Comparison of ENCODE assay signal across 8 mouse cellular contexts in the genomic region with DNA sequence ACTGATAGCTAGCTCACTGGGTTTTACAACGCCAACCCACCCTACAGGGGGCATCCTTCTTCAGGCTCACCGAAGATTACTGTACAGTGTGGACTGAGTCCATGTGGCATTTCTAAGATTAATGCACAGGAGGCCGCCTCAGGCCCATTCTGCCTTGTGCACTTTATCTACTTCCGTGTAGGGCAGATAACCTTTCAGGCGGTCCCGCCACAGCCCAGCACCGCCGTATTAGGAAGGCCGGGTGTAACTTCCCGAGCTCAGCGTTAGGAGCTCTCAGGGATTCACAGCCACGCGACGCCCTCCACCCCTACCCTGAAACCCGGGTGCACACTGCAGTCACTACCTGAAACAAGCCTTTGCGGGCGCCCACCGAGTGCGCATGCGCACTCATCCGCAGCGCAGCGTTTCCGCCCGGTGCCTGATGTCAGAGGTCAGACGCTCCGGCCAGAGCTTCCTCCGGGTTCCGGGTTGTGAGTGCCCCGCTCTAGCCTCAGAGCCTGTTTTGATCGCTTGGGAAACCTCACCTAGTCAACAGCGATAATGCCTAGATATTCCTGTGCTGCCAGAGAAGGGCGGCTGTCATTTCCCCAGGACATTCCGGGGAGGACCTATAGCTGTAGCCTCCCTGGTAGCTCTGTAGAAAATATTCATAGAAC. TPM values are rescaled to one million over a fixed set of nuclear protein-coding genes. Genes with fewer than 3 reads are reported as not detected.
DNase-seq lines count a peak whose midpoint lies in the region; ATAC-seq lines count a peak whose summit lies in the region.

No protein-coding gene starts in this region.

- H3K36me3 ChIP-seq in embryonic facial prominence, embryonic 10.5 days (replicated peaks) = peaks cover 4% of the 10 kb centered on the region; the same call in 1 of the 2 replicates
- no peaks in the 10 kb centered on the region for H3K36me3 ChIP-seq in intestine, embryonic 16.5 days (ENCODE audit: control insufficient read depth, insufficient read depth, low read length)
- 0 out of 2 replicates have a peak, but pooled peaks cover 3% of the 10 kb centered on the region for H3K36me3 ChIP-seq in midbrain, embryonic 10.5 days

- peak overlapping the region; percentile 58 for H3K4me3 ChIP-seq in embryonic facial prominence, embryonic 10.5 days
- peak overlapping the region; percentile 52 for H3K4me3 ChIP-seq in intestine, embryonic 16.5 days (ENCODE audit: low read length)
- H3K4me3 ChIP-seq in midbrain, embryonic 10.5 days = peak overlapping the region; percentile 63

- peak overlapping the region; percentile 50 for H3K4me2 ChIP-seq in intestine, embryonic 16.5 days (ENCODE audit: low read depth, low read length)

- intact Hi-C loops in left cerebral cortex, postnatal 36 days (cut with DNase I) = no loop called here

- peak; percentile 87 for DNase-seq in adrenal gland, adult 8-10 months
- peak; percentile 88 for DNase-seq in embryonic facial prominence, embryonic 10.5 days (ENCODE audit: low spot score)
- peak; percentile 27 for DNase-seq in gonadal fat pad, adult 2 months (ENCODE audit: low read depth)
- peak; percentile 92 to 94 for DNase-seq in left cerebral cortex, postnatal 36 days (ENCODE audit: low spot score in 2 of 2)
- peak; percentile 88 for DNase-seq in midbrain, embryonic 10.5 days (ENCODE audit: low spot score)
- peak; percentile 83 for DNase-seq in right cerebral cortex, postnatal 36 days (ENCODE audit: low spot score in 2 of 2)
- DNase-seq in urinary bladder, postnatal 4 days (ENCODE audit: low spot score in 2 of 2) = peak; percentile 84 to 87

- H3K4me1 ChIP-seq in embryonic facial prominence, embryonic 10.5 days = peaks cover 7% of the 10 kb centered on the region; the same call in 1 of the 2 replicates
- no peaks in the 10 kb centered on the region; the same call in 1 of the 2 replicates for H3K4me1 ChIP-seq in intestine, embryonic 16.5 days (ENCODE audit: control insufficient read depth, insufficient read depth, low read length)
- peaks cover 17% of the 10 kb centered on the region for H3K4me1 ChIP-seq in midbrain, embryonic 10.5 days

- peak; percentile 90 for ATAC-seq in intestine, embryonic 16.5 days

- H3K9ac ChIP-seq in intestine, embryonic 16.5 days (ENCODE audit: low read depth, low read length) = peak overlapping the region; percentile 69

- H3K9me3 ChIP-seq in embryonic facial prominence, embryonic 10.5 days = no peaks in the 10 kb centered on the region
- H3K9me3 ChIP-seq in intestine, embryonic 16.5 days (ENCODE audit: control insufficient read depth, low read length) = no peaks in the 10 kb centered on the region
- no peaks in the 10 kb centered on the region for H3K9me3 ChIP-seq in midbrain, embryonic 10.5 days (replicated peaks)

- 6% methylated on average over 34 of the region's 34 CpGs for WGBS in embryonic facial prominence, embryonic 10.5 days
- 3% methylated on average over 34 of the region's 34 CpGs for WGBS in intestine, embryonic 16.5 days
- 6% methylated on average over 34 of the region's 34 CpGs for WGBS in midbrain, embryonic 10.5 days

- no peaks in the 10 kb centered on the region for H3K27me3 ChIP-seq in embryonic facial prominence, embryonic 10.5 days (replicated peaks; ENCODE audit: low read depth, poor library complexity, severe bottlenecking)
- no peaks in the 10 kb centered on the region for H3K27me3 ChIP-seq in intestine, embryonic 16.5 days (replicated peaks; ENCODE audit: control insufficient read depth, insufficient read depth, low read length)
- H3K27me3 ChIP-seq in midbrain, embryonic 10.5 days (ENCODE audit: low read depth, poor library complexity, severe bottlenecking) = no peaks in the 10 kb centered on the region

- peak overlapping the region; percentile 84 for H3K27ac ChIP-seq in embryonic facial prominence, embryonic 10.5 days (replicated peaks)
- H3K27ac ChIP-seq in intestine, embryonic 16.5 days (ENCODE audit: low read length) = peak overlapping the region; percentile 93
- peak overlapping the region; percentile 88 for H3K27ac ChIP-seq in midbrain, embryonic 10.5 days (replicated peaks)

RNA-seq across cellular contexts. Expression of a gene that starts 6.0 kb away (rescaled TPM):
- 10 to 100 TPM; 45.5 to 57.0 (median 50.4) TPM for total RNA-seq in adrenal gland, adult 8-10 months (2022)
- polyA plus RNA-seq in embryonic facial prominence, embryonic 10.5 days (2016; fragmentation: Nextera tagmentation; extraction: Ambion mirVana) = 14.5 and 18.7 TPM in 2 replicates
- polyA plus RNA-seq in gonadal fat pad, adult 2 months (2012; rRNA removed) = 32.5 and 39.6 TPM in 2 replicates
- 37.2 and 37.4 TPM in 2 replicates for polyA plus RNA-seq in intestine, embryonic 16.5 days (2015; fragmentation: Nextera tagmentation; extraction: Ambion mirVana)
- 10 to 100 TPM; 29.1 to 33.4 TPM for total RNA-seq in left cerebral cortex, postnatal 36 days (2021)
- 14.3 and 18.5 TPM in 2 replicates for polyA plus RNA-seq in midbrain, embryonic 10.5 days (2016; fragmentation: Nextera tagmentation; extraction: Ambion mirVana)

RNA-seq across cellular contexts. Expression of a gene that starts 6.5 kb away (rescaled TPM):
- total RNA-seq in adrenal gland, adult 8-10 months (2022) = 10 to 100 TPM; 20.9 to 26.6 (median 23.5) TPM
- 1.5 and 1.8 TPM in 2 replicates for polyA plus RNA-seq in embryonic facial prominence, embryonic 10.5 days (2016; fragmentation: Nextera tagmentation; extraction: Ambion mirVana)
- 8.6 and 10.9 TPM in 2 replicates for polyA plus RNA-seq in gonadal fat pad, adult 2 months (2012; rRNA removed)
- polyA plus RNA-seq in intestine, embryonic 16.5 days (2015; fragmentation: Nextera tagmentation; extraction: Ambion mirVana) = 3.7 and 4.7 TPM in 2 replicates
- 10 to 100 TPM; 10.4 to 11.6 TPM for total RNA-seq in left cerebral cortex, postnatal 36 days (2021)
- 1.7 and 1.9 TPM in 2 replicates for polyA plus RNA-seq in midbrain, embryonic 10.5 days (2016; fragmentation: Nextera tagmentation; extraction: Ambion mirVana)

Comparison
In these comparisons a context has a peak if more than half of its experiments do, and no peak if none do; other contexts are left out.
1. Peak in every context shown above with its lines: DNase-seq, ATAC-seq, H3K4me3 ChIP-seq and H3K27ac ChIP-seq.
2. DNase-seq: peak in every context shown above with its lines; median percentile 93 in left cerebral cortex, postnatal 36 days; 88 in embryonic facial prominence, embryonic 10.5 days; 88 in midbrain, embryonic 10.5 days; 87 in adrenal gland, adult 8-10 months; 86 in urinary bladder, postnatal 4 days; 83 in right cerebral cortex, postnatal 36 days; 27 in gonadal fat pad, adult 2 months.